Mouse (Mus musculus): ENCODE data around the gene Ppp4r1. TPM values are rescaled to one million over a fixed set of nuclear protein-coding genes. Genes with fewer than 3 reads are reported as not detected.
A peak's percentile ranks its signal among the peaks of the same experiment; 100 is the strongest.

Gene Ppp4r1
- polyA plus RNA-seq, 1 experiment from 2014 or later = 30.9 TPM

GRCm38 (mm10) chr17:65872652-65873051 is 90.3 kb downstream of the Ppp4r1 start:
- Histone ChIP-seq H3K9ac (ENCODE audit: low read depth, low read length) (no peak overlapping the region), H3K4me2 (ENCODE audit: low read depth, low read length) (no peak overlapping the region), H3K9me3 (ENCODE audit: control insufficient read depth, low read length) (no peaks in the 10 kb centered on the region), H3K4me1 (ENCODE audit: control insufficient read depth, insufficient read depth, low read length) (0 out of 2 replicates have a peak, but pooled peaks cover 8% of the 10 kb centered on the region), H3K27me3 (replicated peaks; ENCODE audit: control insufficient read depth, insufficient read depth, low read length) (no peaks in the 10 kb centered on the region), H3K4me3 (ENCODE audit: low read length) (no peak overlapping the region), H3K27ac (ENCODE audit: low read length) (no peak overlapping the region), H3K36me3 (ENCODE audit: control insufficient read depth, insufficient read depth, low read length) (no peaks in the 10 kb centered on the region)
- peak; percentile 54 for ATAC-seq
- WGBS = 50% methylated on average over 6 of the region's 6 CpGs

GRCm38 (mm10) chr17:65873156-65873555 is 90.8 kb downstream of the Ppp4r1 start:
- WGBS = 86% methylated on average over 4 of the region's 4 CpGs
- no peak overlapping the region for H3K4me2 ChIP-seq (ENCODE audit: low read depth, low read length)
- no peaks in the 10 kb centered on the region for H3K36me3 ChIP-seq (ENCODE audit: control insufficient read depth, insufficient read depth, low read length)
- no peak overlapping the region for H3K27ac ChIP-seq (ENCODE audit: low read length)
- ATAC-seq = no peak
- H3K9ac ChIP-seq (ENCODE audit: low read depth, low read length) = no peak overlapping the region
- H3K9me3 ChIP-seq (ENCODE audit: control insufficient read depth, low read length) = no peaks in the 10 kb centered on the region
- no peaks in the 10 kb centered on the region for H3K27me3 ChIP-seq (replicated peaks; ENCODE audit: control insufficient read depth, insufficient read depth, low read length)
- H3K4me3 ChIP-seq (ENCODE audit: low read length) = no peak overlapping the region
- 0 out of 2 replicates have a peak, but pooled peaks cover 8% of the 10 kb centered on the region for H3K4me1 ChIP-seq (ENCODE audit: control insufficient read depth, insufficient read depth, low read length)

GRCm38 (mm10) chr17:65873834-65874233 is 91.5 kb downstream of the Ppp4r1 start:
- no peak overlapping the region for H3K27ac ChIP-seq (ENCODE audit: low read length)
- H3K27me3 ChIP-seq (replicated peaks; ENCODE audit: control insufficient read depth, insufficient read depth, low read length) = no peaks in the 10 kb centered on the region
- H3K4me1 ChIP-seq (ENCODE audit: control insufficient read depth, insufficient read depth, low read length) = 0 out of 2 replicates have a peak, but pooled peaks cover 8% of the 10 kb centered on the region
- H3K36me3 ChIP-seq (ENCODE audit: control insufficient read depth, insufficient read depth, low read length) = no peaks in the 10 kb centered on the region
- no peak overlapping the region for H3K4me2 ChIP-seq (ENCODE audit: low read depth, low read length)
- H3K9ac ChIP-seq (ENCODE audit: low read depth, low read length) = no peak overlapping the region
- WGBS = 89% methylated on average over 11 of the region's 11 CpGs
- H3K9me3 ChIP-seq (ENCODE audit: control insufficient read depth, low read length) = no peaks in the 10 kb centered on the region
- no peak overlapping the region for H3K4me3 ChIP-seq (ENCODE audit: low read length)
- no peak for ATAC-seq

- peaks cover 7% of the 10 kb centered on the region; the same call in 1 of the 2 replicates for H3K4me1 ChIP-seq (ENCODE audit: control insufficient read depth, insufficient read depth, low read length)
- H3K4me2 ChIP-seq (ENCODE audit: low read depth, low read length) = no peak overlapping the region
- H3K36me3 ChIP-seq (ENCODE audit: control insufficient read depth, insufficient read depth, low read length) = no peaks in the 10 kb centered on the region
- ATAC-seq = peak; percentile 27; the same call in 1 of the 2 replicates
- no peaks in the 10 kb centered on the region for H3K27me3 ChIP-seq (replicated peaks; ENCODE audit: control insufficient read depth, insufficient read depth, low read length)
- H3K4me3 ChIP-seq (ENCODE audit: low read length) = no peak overlapping the region
- H3K9me3 ChIP-seq (ENCODE audit: control insufficient read depth, low read length) = no peaks in the 10 kb centered on the region
- no peak overlapping the region for H3K27ac ChIP-seq (ENCODE audit: low read length)
- H3K9ac ChIP-seq (ENCODE audit: low read depth, low read length) = no peak overlapping the region
- WGBS = 62% methylated on average over 6 of the region's 6 CpGs
Observed at GRCm38 (mm10) chr17:65877026-65877425, 94.7 kb downstream of the Ppp4r1 start.

GRCm38 (mm10) chr17:65884061-65884669 is 101.8 kb downstream of the Ppp4r1 start:
- peak overlapping the region; percentile 87 for H3K9ac ChIP-seq (ENCODE audit: low read depth, low read length)
- no peaks in the 10 kb centered on the region for H3K9me3 ChIP-seq (ENCODE audit: control insufficient read depth, low read length)
- no peaks in the 10 kb centered on the region for H3K27me3 ChIP-seq (replicated peaks; ENCODE audit: control insufficient read depth, insufficient read depth, low read length)
- WGBS = under 1% methylated on average over 56 of the region's 56 CpGs
- peaks cover 13% of the 10 kb centered on the region for H3K4me1 ChIP-seq (ENCODE audit: control insufficient read depth, insufficient read depth, low read length)
- no peaks in the 10 kb centered on the region for H3K36me3 ChIP-seq (ENCODE audit: control insufficient read depth, insufficient read depth, low read length)
- peak overlapping the region; percentile 92 for H3K4me3 ChIP-seq (ENCODE audit: low read length)
- peak overlapping the region; percentile 92 for H3K27ac ChIP-seq (ENCODE audit: low read length)
- peak overlapping the region; percentile 87 for H3K4me2 ChIP-seq (ENCODE audit: low read depth, low read length)
- peak; percentile 29 for ATAC-seq

GRCm38 (mm10) chr17:65884691-65885397 is 102.5 kb downstream of the Ppp4r1 start:
- H3K4me3 ChIP-seq (ENCODE audit: low read length) = peak overlapping the region; percentile 92
- peaks cover 13% of the 10 kb centered on the region for H3K4me1 ChIP-seq (ENCODE audit: control insufficient read depth, insufficient read depth, low read length)
- H3K9ac ChIP-seq (ENCODE audit: low read depth, low read length) = peak overlapping the region; percentile 87
- H3K4me2 ChIP-seq (ENCODE audit: low read depth, low read length) = peak overlapping the region; percentile 87
- no peaks in the 10 kb centered on the region for H3K27me3 ChIP-seq (replicated peaks; ENCODE audit: control insufficient read depth, insufficient read depth, low read length)
- ATAC-seq = peak; percentile 99
- H3K27ac ChIP-seq (ENCODE audit: low read length) = peak overlapping the region; percentile 99
- H3K9me3 ChIP-seq (ENCODE audit: control insufficient read depth, low read length) = no peaks in the 10 kb centered on the region
- under 1% methylated on average over 58 of the region's 67 CpGs for WGBS
- H3K36me3 ChIP-seq (ENCODE audit: control insufficient read depth, insufficient read depth, low read length) = no peaks in the 10 kb centered on the region

GRCm38 (mm10) chr17:65885398-65885696 is 103.0 kb downstream of the Ppp4r1 start:
- no peak for ATAC-seq
- Histone ChIP-seq H3K27ac (ENCODE audit: low read length) (peak overlapping the region; percentile 99), H3K36me3 (ENCODE audit: control insufficient read depth, insufficient read depth, low read length) (no peaks in the 10 kb centered on the region)

GRCm38 (mm10) chr17:65885697-65886529 is 103.5 kb downstream of the Ppp4r1 start, which contains the start of gene Ralbp1:
Gene Ralbp1, minus strand, starts transcription at chr17:65885798.
- peak within 1 kb of the TSS; percentile 87 for H3K9ac ChIP-seq (ENCODE audit: low read depth, low read length)
- peaks cover 13% of the 10 kb centered on the region for H3K4me1 ChIP-seq (ENCODE audit: control insufficient read depth, insufficient read depth, low read length)
- ATAC-seq = no peak
- H3K4me2 ChIP-seq (ENCODE audit: low read depth, low read length) = peak within 1 kb of the TSS; percentile 87
- H3K4me3 ChIP-seq (ENCODE audit: low read length) = peak within 1 kb of the TSS; percentile 92
- H3K27me3 ChIP-seq (replicated peaks; ENCODE audit: control insufficient read depth, insufficient read depth, low read length) = no peaks in the 10 kb centered on the region
- peak within 1 kb of the TSS; percentile 99 for H3K27ac ChIP-seq (ENCODE audit: low read length)
- H3K9me3 ChIP-seq (ENCODE audit: control insufficient read depth, low read length) = no peaks in the 10 kb centered on the region
- WGBS = 5% methylated on average over 14 of the region's 14 CpGs
- H3K36me3 ChIP-seq (ENCODE audit: control insufficient read depth, insufficient read depth, low read length) = no peaks in the 10 kb centered on the region

More at GRCm38 (mm10) chr17:65885398-65885696, 103.0 kb downstream of the Ppp4r1 start:
- Histone ChIP-seq H3K27me3 (replicated peaks; ENCODE audit: control insufficient read depth, insufficient read depth, low read length) (no peaks in the 10 kb centered on the region), H3K4me1 (ENCODE audit: control insufficient read depth, insufficient read depth, low read length) (peaks cover 13% of the 10 kb centered on the region), H3K4me2 (ENCODE audit: low read depth, low read length) (peak overlapping the region; percentile 63), H3K4me3 (ENCODE audit: low read length) (peak overlapping the region; percentile 92), H3K9ac (ENCODE audit: low read depth, low read length) (peak overlapping the region; percentile 85), H3K9me3 (ENCODE audit: control insufficient read depth, low read length) (no peaks in the 10 kb centered on the region)
- 0% methylated on average over 11 of the region's 11 CpGs for WGBS

GRCm38 (mm10) chr17:65886571-65886970 is 104.2 kb downstream of the Ppp4r1 start:
- Histone ChIP-seq H3K4me2 (ENCODE audit: low read depth, low read length) (peak overlapping the region; percentile 63), H3K9ac (ENCODE audit: low read depth, low read length) (peak overlapping the region; percentile 85), H3K27me3 (replicated peaks; ENCODE audit: control insufficient read depth, insufficient read depth, low read length) (no peaks in the 10 kb centered on the region), H3K4me1 (ENCODE audit: control insufficient read depth, insufficient read depth, low read length) (peaks cover 15% of the 10 kb centered on the region), H3K4me3 (ENCODE audit: low read length) (peak overlapping the region; percentile 92; the same call in 1 of the 2 replicates), H3K27ac (ENCODE audit: low read length) (peak overlapping the region; percentile 99; the same call in 1 of the 2 replicates), H3K36me3 (ENCODE audit: control insufficient read depth, insufficient read depth, low read length) (no peaks in the 10 kb centered on the region), H3K9me3 (ENCODE audit: control insufficient read depth, low read length) (no peaks in the 10 kb centered on the region)
- no peak for ATAC-seq
- WGBS = 51% methylated on average over 9 of the region's 9 CpGs
